Mouse (Mus musculus) erythroblast, embryonic 14.5 days (primary cell): Measurements from ENCODE around the gene Vmn1r69. TPM values are rescaled to one million over a fixed set of nuclear protein-coding genes. Genes with fewer than 3 reads are reported as not detected.

ENCODE experiments used
- H3K27me3 ChIP-seq: 2 replicates; pipeline ENCODE4 v1.6.1; 2012; ENCODE audit warnings: inconsistent platforms; ENCODE audit not compliant: control insufficient read depth
- H3K36me3 ChIP-seq: 2 replicates; pipeline ENCODE4 v1.6.1; 2012; ENCODE audit warnings: mild to moderate bottlenecking, inconsistent platforms; ENCODE audit not compliant: control insufficient read depth
- H3K4me1 ChIP-seq: 2 replicates; pipeline ENCODE4 v1.6.1; 2012; ENCODE audit warnings: inconsistent platforms; ENCODE audit not compliant: control insufficient read depth
- H3K4me3 ChIP-seq: replicated peaks from 2 replicates; pipeline ENCODE3; 2012; ENCODE audit warnings: moderate library complexity, mild to moderate bottlenecking, inconsistent platforms
- H3K9me3 ChIP-seq: 2 replicates; pipeline ENCODE4 v1.6.1; 2012; ENCODE audit warnings: low read length, inconsistent platforms, mixed read lengths; ENCODE audit not compliant: control insufficient read depth
- GATA1 ChIP-seq: IDR thresholded peaks from 2 replicates; pipeline ENCODE4 v1.6.1; 2012; ENCODE audit warnings: low read length, inconsistent platforms, mixed read lengths
- TAL1 ChIP-seq: IDR thresholded peaks from 3 replicates; pipeline ENCODE4 v1.6.1; 2012; ENCODE audit warnings: low read length, inconsistent platforms, mixed read lengths
- polyA plus RNA-seq: library from polyadenylated mRNA; stranded (reverse); fragments of >175 nt; gene quantifications from 2 replicates; pipeline ENCODE4 v1.2.3, GENCODE M21; 2012

Vmn1r69 gene
- polyA plus RNA-seq, result not detected in 2 replicates

- TF ChIP-seq GATA1, result no peak
- TF ChIP-seq TAL1, result no peak
Observed at GRCm38 (mm10) chr7:10613559-10613958, at the start of gene Vmn1r69. TSS of gene Vmn1r69 (minus strand) at chr7:10613659.

GRCm38 (mm10) chr7:10631232-10631631 lies 17.8 kb upstream of the Vmn1r69 start, which contains the start of gene Vmn1r70:
TSS of gene Vmn1r70 (plus strand) at chr7:10631532.
- Histone ChIP-seq H3K36me3 (no peaks in the 10 kb centered on the region), H3K27me3 (no peaks in the 10 kb centered on the region), H3K9me3 (peaks cover 7% of the 10 kb centered on the region), H3K4me1 (no peaks in the 10 kb centered on the region), H3K4me3 (no peak within 1 kb of the TSS)
- TF ChIP-seq GATA1, result no peak
- TF ChIP-seq TAL1, result no peak

More at GRCm38 (mm10) chr7:10613559-10613958, at the start of gene Vmn1r69:
- Histone ChIP-seq H3K4me1 (no peaks in the 10 kb centered on the region), H3K27me3 (no peaks in the 10 kb centered on the region), H3K4me3 (no peak within 1 kb of the TSS), H3K36me3 (no peaks in the 10 kb centered on the region), H3K9me3 (no peaks in the 10 kb centered on the region)

- TF ChIP-seq TAL1, result no peak
- TF ChIP-seq GATA1, result no peak
- no peaks in the 10 kb centered on the region for H3K9me3 ChIP-seq
- no peaks in the 10 kb centered on the region for H3K27me3 ChIP-seq
- H3K4me1 ChIP-seq, result no peaks in the 10 kb centered on the region
- H3K4me3 ChIP-seq, result no peak within 1 kb of the TSS
- H3K36me3 ChIP-seq, result no peaks in the 10 kb centered on the region
Observed at GRCm38 (mm10) chr7:10558385-10558784, 55.1 kb downstream of the Vmn1r69 start, which contains the start of gene Vmn1r68. TSS of gene Vmn1r68 (minus strand) at chr7:10558485.

Other genes with a start within 250 kb of the Vmn1r69 start
- not detected in 2 replicates for gene Vmn1r67, start 170.3 kb downstream of the Vmn1r69 start, polyA plus RNA-seq
- not detected in 2 replicates for gene Zik1, start 118.3 kb downstream of the Vmn1r69 start, polyA plus RNA-seq
- 0.01 TPM in 1 of 2 replicates, not detected in the other for gene Vmn1r68, start 55.2 kb downstream of the Vmn1r69 start, polyA plus RNA-seq
- gene Vmn1r70, start 17.9 kb upstream of the Vmn1r69 start, polyA plus RNA-seq, result not detected in 2 replicates
- gene Nlrp4b, start 74.1 kb upstream of the Vmn1r69 start, polyA plus RNA-seq, result not detected in 2 replicates
- 0.02 TPM in 1 of 2 replicates, not detected in the other for gene Vmn1r71, start 140.7 kb upstream of the Vmn1r69 start, polyA plus RNA-seq